Mouse (Mus musculus): ENCODE measurements at regions not wholly inside any gene's neighbourhood (a gene's known extent, or its start where the extent isn't known, plus 50 kb on each side); places are given as distances from the start of the nearest gene placed in this dataset.

- Histone ChIP-seq H3K27me3 (ENCODE audit: insufficient read depth, low read length) (no peaks in the 10 kb centered on the region), H3K4me2 (ENCODE audit: low read length) (no peak overlapping the region), H3K4me3 (replicated peaks; ENCODE audit: low read depth, low read length) (no peak overlapping the region), H3K36me3 (ENCODE audit: insufficient read depth, low read length) (no peaks in the 10 kb centered on the region), H3K9ac (ENCODE audit: low read depth, low read length) (no peak overlapping the region), H3K4me1 (replicated peaks; ENCODE audit: insufficient read depth, low read length) (no peaks in the 10 kb centered on the region; the same call in 1 of the 2 replicates), H3K9me3 (replicated peaks; ENCODE audit: low read length) (no peaks in the 10 kb centered on the region), H3K27ac (no peak overlapping the region)
- TF ChIP-seq CTCF (IDR thresholded peaks at IDR 0.05; ENCODE audit: low read depth): no peak
- DNase-seq (ENCODE audit: low spot score) (no peak), ATAC-seq (replicated peaks; ENCODE audit: low FRiP score, low read depth) (no peak)
- 85% methylated on average over 10 of the region's 10 CpGs for WGBS
Measured at GRCm38 (mm10) chr13:90725053-90725827, 179.9 kb downstream of the Atp6ap1l start.

GRCm38 (mm10) chr13:90724598-90724997 is 180.6 kb downstream of the Atp6ap1l start:
- H3K27me3 ChIP-seq (ENCODE audit: insufficient read depth, low read length): no peaks in the 10 kb centered on the region
- H3K4me1 ChIP-seq (replicated peaks; ENCODE audit: insufficient read depth, low read length): no peaks in the 10 kb centered on the region; the same call in 1 of the 2 replicates
- no peak for TF ChIP-seq CTCF (IDR thresholded peaks at IDR 0.05; ENCODE audit: low read depth)
- no peak overlapping the region for H3K4me3 ChIP-seq (replicated peaks; ENCODE audit: low read depth, low read length)
- no peaks in the 10 kb centered on the region for H3K36me3 ChIP-seq (ENCODE audit: insufficient read depth, low read length)
- WGBS: 94% methylated on average over 3 of the region's 3 CpGs
- DNase-seq (ENCODE audit: low spot score): no peak
- no peak overlapping the region for H3K27ac ChIP-seq
- no peak for ATAC-seq (replicated peaks; ENCODE audit: low FRiP score, low read depth)
- H3K4me2 ChIP-seq (ENCODE audit: low read length): no peak overlapping the region
- no peak overlapping the region for H3K9ac ChIP-seq (ENCODE audit: low read depth, low read length)
- no peaks in the 10 kb centered on the region for H3K9me3 ChIP-seq (replicated peaks; ENCODE audit: low read length)

GRCm38 (mm10) chr13:90723533-90723898 is 181.6 kb downstream of the Atp6ap1l start:
- ATAC-seq (replicated peaks; ENCODE audit: low FRiP score, low read depth): no peak
- Histone ChIP-seq H3K4me2 (ENCODE audit: low read length) (no peak overlapping the region), H3K9me3 (replicated peaks; ENCODE audit: low read length) (no peaks in the 10 kb centered on the region)

GRCm38 (mm10) chr13:90722599-90723532 is 182.3 kb downstream of the Atp6ap1l start:
- no peaks in the 10 kb centered on the region for H3K36me3 ChIP-seq (ENCODE audit: insufficient read depth, low read length)
- no peaks in the 10 kb centered on the region for H3K27me3 ChIP-seq (ENCODE audit: insufficient read depth, low read length)
- no peak overlapping the region for H3K27ac ChIP-seq
- no peak overlapping the region for H3K4me3 ChIP-seq (replicated peaks; ENCODE audit: low read depth, low read length)
- no peak for TF ChIP-seq CTCF (IDR thresholded peaks at IDR 0.05; ENCODE audit: low read depth)
- H3K4me2 ChIP-seq (ENCODE audit: low read length): no peak overlapping the region
- no peak overlapping the region for H3K9ac ChIP-seq (ENCODE audit: low read depth, low read length)
- ATAC-seq (replicated peaks; ENCODE audit: low FRiP score, low read depth) (peak; percentile 57), DNase-seq (ENCODE audit: low spot score) (peak; percentile 79)
- H3K9me3 ChIP-seq (replicated peaks; ENCODE audit: low read length): no peaks in the 10 kb centered on the region
- H3K4me1 ChIP-seq (replicated peaks; ENCODE audit: insufficient read depth, low read length): no peaks in the 10 kb centered on the region; the same call in 1 of the 2 replicates
- WGBS: 33% methylated on average over 8 of the region's 8 CpGs

More at GRCm38 (mm10) chr13:90723533-90723898, 181.6 kb downstream of the Atp6ap1l start:
- Histone ChIP-seq H3K9ac (ENCODE audit: low read depth, low read length) (no peak overlapping the region), H3K27ac (no peak overlapping the region), H3K4me3 (replicated peaks; ENCODE audit: low read depth, low read length) (no peak overlapping the region), H3K36me3 (ENCODE audit: insufficient read depth, low read length) (no peaks in the 10 kb centered on the region), H3K4me1 (replicated peaks; ENCODE audit: insufficient read depth, low read length) (no peaks in the 10 kb centered on the region; the same call in 1 of the 2 replicates), H3K27me3 (ENCODE audit: insufficient read depth, low read length) (no peaks in the 10 kb centered on the region)
- TF ChIP-seq CTCF (IDR thresholded peaks at IDR 0.05; ENCODE audit: low read depth): no peak
- 33% methylated on average over 3 of the region's 3 CpGs for WGBS
- DNase-seq (ENCODE audit: low spot score): peak; percentile 51

- no peaks in the 10 kb centered on the region for H3K9me3 ChIP-seq (replicated peaks; ENCODE audit: low read length)
- TF ChIP-seq CTCF (IDR thresholded peaks at IDR 0.05; ENCODE audit: low read depth): no peak
- WGBS: 77% methylated on average over 2 of the region's 2 CpGs
- no peak overlapping the region for H3K4me2 ChIP-seq (ENCODE audit: low read length)
- ATAC-seq (replicated peaks; ENCODE audit: low FRiP score, low read depth) (no peak), DNase-seq (ENCODE audit: low spot score) (no peak)
- H3K9ac ChIP-seq (ENCODE audit: low read depth, low read length): no peak overlapping the region
- no peak overlapping the region for H3K4me3 ChIP-seq (replicated peaks; ENCODE audit: low read depth, low read length)
- H3K36me3 ChIP-seq (ENCODE audit: insufficient read depth, low read length): no peaks in the 10 kb centered on the region
- no peak overlapping the region for H3K27ac ChIP-seq
- no peaks in the 10 kb centered on the region; the same call in 1 of the 2 replicates for H3K4me1 ChIP-seq (replicated peaks; ENCODE audit: insufficient read depth, low read length)
- H3K27me3 ChIP-seq (ENCODE audit: insufficient read depth, low read length): no peaks in the 10 kb centered on the region
Measured at GRCm38 (mm10) chr13:90684324-90684723, 220.8 kb downstream of the Atp6ap1l start.

All from kidney, postnatal 0 days (tissue).